Mouse (Mus musculus): Measurements from ENCODE around the gene Sgpp1. TPM values are rescaled to one million over a fixed set of nuclear protein-coding genes. Genes with fewer than 3 reads are reported as not detected.

Sgpp1 gene
- polyA plus RNA-seq, 1 experiment: 9.6 TPM

GRCm38 (mm10) chr12:75730458-75730857, 5.1 kb downstream of the Sgpp1 start:
- Histone ChIP-seq H3K27ac (ENCODE audit: control insufficient read depth, insufficient read depth, low read depth, low read length, poor library complexity) (no peak overlapping the region), H3K4me1 (ENCODE audit: control insufficient read depth, insufficient read depth, low read length) (peaks cover 1% of the 10 kb centered on the region; the same call in 1 of the 2 replicates), H3K4me3 (replicated peaks; ENCODE audit: control insufficient read depth, low read depth, low read length) (no peak overlapping the region)
- TF ChIP-seq POLR2A (IDR thresholded peaks at IDR 0.05; ENCODE audit: borderline replicate concordance, control insufficient read depth, low read depth, low read length) (no peak), CTCF (IDR thresholded peaks at IDR 0.05; ENCODE audit: control insufficient read depth, insufficient read depth, low read length) (no peak)
- 76% methylated on average over 4 of the region's 4 CpGs for WGBS

DNA sequence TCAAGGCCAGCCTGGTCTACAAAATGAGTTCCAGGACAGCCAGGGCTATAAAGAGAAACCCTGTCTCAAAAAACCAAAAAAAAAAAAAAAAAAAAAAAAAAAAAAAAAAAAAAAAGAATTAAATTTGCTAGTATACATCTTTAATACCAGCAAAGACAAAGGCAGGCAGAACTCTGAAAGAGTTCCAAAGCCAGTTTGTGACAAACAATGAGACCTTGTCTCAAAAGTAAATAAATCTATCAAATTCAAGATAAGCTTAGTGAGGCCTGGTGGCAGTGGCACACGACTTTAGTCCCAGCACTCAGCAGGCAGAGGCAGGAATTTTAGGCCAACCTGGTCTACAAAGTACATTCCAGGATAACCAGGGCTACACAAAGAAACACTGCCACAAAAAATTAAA, 5.7 kb downstream of the Sgpp1 start:
- 45% methylated on average over 1 of the region's 1 CpGs for WGBS
- Histone ChIP-seq H3K4me1 (ENCODE audit: control insufficient read depth, insufficient read depth, low read length) (peaks cover 1% of the 10 kb centered on the region; the same call in 1 of the 2 replicates), H3K4me3 (replicated peaks; ENCODE audit: control insufficient read depth, low read depth, low read length) (no peak overlapping the region), H3K27ac (ENCODE audit: control insufficient read depth, insufficient read depth, low read depth, low read length, poor library complexity) (no peak overlapping the region)
- TF ChIP-seq CTCF (IDR thresholded peaks at IDR 0.05; ENCODE audit: control insufficient read depth, insufficient read depth, low read length) (no peak), POLR2A (IDR thresholded peaks at IDR 0.05; ENCODE audit: borderline replicate concordance, control insufficient read depth, low read depth, low read length) (no peak)

DNA sequence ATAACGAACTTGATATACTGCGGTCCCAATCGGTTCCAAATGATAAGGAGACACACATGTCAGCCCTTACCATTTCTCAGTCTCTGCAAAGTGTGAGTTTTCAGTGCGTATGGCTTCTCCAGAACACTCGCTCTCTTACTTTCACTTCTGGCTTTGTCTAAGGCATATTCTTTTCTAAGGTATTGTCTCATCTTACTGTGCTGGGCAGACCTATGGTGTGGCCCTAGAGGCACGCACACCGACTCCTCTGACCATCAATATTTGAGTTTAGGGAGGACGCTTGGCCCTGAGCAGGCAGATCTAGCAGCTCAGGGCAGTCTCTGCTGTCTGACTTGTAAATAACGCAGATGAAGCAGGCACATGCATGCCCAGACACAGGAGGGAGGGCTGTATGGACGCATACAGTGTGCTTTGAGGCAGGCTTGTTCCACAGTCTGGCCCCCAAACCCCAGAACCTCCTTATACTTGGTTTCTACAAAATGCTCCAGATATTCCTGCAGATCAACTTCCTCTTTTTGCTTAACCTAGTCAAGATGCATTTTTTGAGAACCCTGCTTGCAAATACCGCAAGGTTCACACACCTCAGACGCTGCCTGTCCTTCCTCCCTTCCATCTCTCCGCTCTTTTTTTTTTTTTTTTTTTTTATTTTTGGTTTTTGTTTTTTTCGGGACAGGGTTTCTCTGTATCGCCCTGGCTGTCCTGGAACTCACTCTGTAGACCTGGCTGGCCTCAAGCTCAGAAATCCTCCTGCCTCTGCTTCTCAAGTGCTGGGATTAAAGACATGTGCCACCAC, 8.0 kb downstream of the Sgpp1 start:
- peaks cover 1% of the 10 kb centered on the region; the same call in 1 of the 2 replicates for H3K4me1 ChIP-seq (ENCODE audit: control insufficient read depth, insufficient read depth, low read length)
- peak overlapping the region; percentile 50 for H3K27ac ChIP-seq (ENCODE audit: control insufficient read depth, insufficient read depth, low read depth, low read length, poor library complexity)
- 16% methylated on average over 15 of the region's 15 CpGs for WGBS

DNA sequence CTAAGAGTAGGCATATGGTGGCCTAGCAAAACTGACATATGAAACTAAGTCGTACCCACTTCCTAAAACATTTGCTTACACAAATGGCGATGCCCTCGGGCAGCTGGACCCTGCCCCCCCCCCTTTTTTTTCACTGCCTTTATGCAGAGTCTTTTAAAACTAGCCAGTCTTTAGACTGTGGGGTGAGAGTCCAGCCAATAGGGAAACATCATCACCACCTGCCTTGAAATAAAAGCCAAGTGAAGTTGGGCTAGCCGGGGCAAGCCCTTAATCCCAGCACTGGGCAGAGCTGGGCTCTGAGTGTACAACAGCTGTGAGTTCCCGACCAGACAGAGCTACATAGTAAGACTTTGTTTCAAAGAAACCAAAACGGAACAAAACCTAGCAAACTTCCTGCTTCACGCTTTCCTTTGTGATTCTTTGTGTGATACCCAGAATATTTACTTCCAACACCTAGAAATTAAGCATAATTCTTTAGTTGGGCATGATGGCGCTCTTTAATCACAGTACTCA, 9.1 kb downstream of the Sgpp1 start:
- TF ChIP-seq CTCF (IDR thresholded peaks at IDR 0.05; ENCODE audit: control insufficient read depth, insufficient read depth, low read length) (no peak), POLR2A (IDR thresholded peaks at IDR 0.05; ENCODE audit: borderline replicate concordance, control insufficient read depth, low read depth, low read length) (no peak)
- Histone ChIP-seq H3K4me3 (replicated peaks; ENCODE audit: control insufficient read depth, low read depth, low read length) (no peak overlapping the region), H3K4me1 (ENCODE audit: control insufficient read depth, insufficient read depth, low read length) (peaks cover 1% of the 10 kb centered on the region; the same call in 1 of the 2 replicates), H3K27ac (ENCODE audit: control insufficient read depth, insufficient read depth, low read depth, low read length, poor library complexity) (peak overlapping the region; percentile 27; the same call in 1 of the 2 replicates)
- WGBS: 15% methylated on average over 8 of the region's 8 CpGs

More for the DNA sequence above, 8.0 kb downstream of the Sgpp1 start:
- peak overlapping the region; percentile 36 for H3K4me3 ChIP-seq (replicated peaks; ENCODE audit: control insufficient read depth, low read depth, low read length)
- TF ChIP-seq POLR2A (IDR thresholded peaks at IDR 0.05; ENCODE audit: borderline replicate concordance, control insufficient read depth, low read depth, low read length): no peak
- no peak for TF ChIP-seq CTCF (IDR thresholded peaks at IDR 0.05; ENCODE audit: control insufficient read depth, insufficient read depth, low read length)

- Histone ChIP-seq H3K4me3 (replicated peaks; ENCODE audit: control insufficient read depth, low read depth, low read length) (no peak overlapping the region), H3K27ac (ENCODE audit: control insufficient read depth, insufficient read depth, low read depth, low read length, poor library complexity) (no peak overlapping the region; the same call in 1 of the 2 replicates), H3K4me1 (ENCODE audit: control insufficient read depth, insufficient read depth, low read length) (peaks cover 1% of the 10 kb centered on the region; the same call in 1 of the 2 replicates)
- WGBS: 76% methylated on average over 14 of the region's 14 CpGs
- no peak for TF ChIP-seq CTCF (IDR thresholded peaks at IDR 0.05; ENCODE audit: control insufficient read depth, insufficient read depth, low read length)
Measured at GRCm38 (mm10) chr12:75724621-75725324, 10.8 kb downstream of the Sgpp1 start.

DNA sequence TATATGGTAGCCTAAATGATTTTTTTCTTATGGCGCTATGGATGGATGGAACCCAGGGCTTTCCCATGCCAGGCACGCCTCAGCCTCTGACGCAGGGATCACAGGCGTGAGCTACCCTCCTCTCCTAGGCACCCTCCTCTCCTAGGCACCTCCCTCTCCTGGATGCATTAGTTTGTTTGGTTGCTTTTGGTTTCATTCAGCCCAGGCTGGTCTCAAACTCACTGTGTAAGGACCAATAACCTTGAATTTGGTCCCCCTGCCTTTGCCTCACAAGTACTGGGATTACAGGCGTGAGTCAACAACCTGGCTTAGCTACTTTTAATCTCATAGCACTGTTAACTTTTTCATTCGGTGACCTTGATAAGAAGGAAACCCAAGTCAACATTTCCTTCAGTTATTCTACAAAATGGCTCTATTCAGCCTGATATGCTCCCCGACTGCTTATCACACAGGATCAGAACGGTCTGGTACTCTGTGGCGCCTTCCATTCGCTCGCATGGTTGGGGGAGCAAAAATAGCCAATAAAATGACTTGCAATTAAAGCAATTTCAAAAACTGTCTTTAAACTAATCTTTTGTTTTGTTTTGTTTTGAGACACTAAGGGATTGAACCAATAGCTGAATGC, 11.6 kb downstream of the Sgpp1 start:
- TF ChIP-seq POLR2A (IDR thresholded peaks at IDR 0.05; ENCODE audit: borderline replicate concordance, control insufficient read depth, low read depth, low read length): no peak
- no peak for TF ChIP-seq CTCF (IDR thresholded peaks at IDR 0.05; ENCODE audit: control insufficient read depth, insufficient read depth, low read length)
- H3K4me1 ChIP-seq (ENCODE audit: control insufficient read depth, insufficient read depth, low read length): peaks cover 1% of the 10 kb centered on the region; the same call in 1 of the 2 replicates
- peak overlapping the region; percentile 4; the same call in 1 of the 2 replicates for H3K27ac ChIP-seq (ENCODE audit: control insufficient read depth, insufficient read depth, low read depth, low read length, poor library complexity)
- WGBS: 67% methylated on average over 11 of the region's 11 CpGs
- no peak overlapping the region for H3K4me3 ChIP-seq (replicated peaks; ENCODE audit: control insufficient read depth, low read depth, low read length)

GRCm38 (mm10) chr12:75721941-75722340, 13.6 kb downstream of the Sgpp1 start:
- WGBS: 28% methylated on average over 4 of the region's 4 CpGs

DNA sequence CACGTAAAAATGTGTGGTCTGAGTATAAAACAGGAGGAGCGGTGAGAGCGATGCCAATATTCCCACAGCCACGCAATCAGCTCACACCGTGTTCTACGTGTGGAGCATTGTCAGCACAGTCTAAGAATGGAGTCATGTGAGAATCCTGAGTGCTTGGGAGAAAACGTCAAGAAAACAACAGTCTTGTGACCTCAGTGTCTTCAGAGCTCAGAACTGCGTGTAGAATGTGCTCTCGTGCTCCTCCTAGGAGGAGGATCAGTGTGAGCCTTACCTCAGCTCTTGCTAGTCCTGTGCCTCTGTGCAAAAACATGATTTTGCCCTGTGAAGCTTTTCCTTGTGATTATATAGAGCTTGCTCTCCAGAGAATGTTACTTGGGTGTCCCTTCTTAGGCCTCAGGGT, 14.5 kb downstream of the Sgpp1 start:
- Histone ChIP-seq H3K27ac (ENCODE audit: control insufficient read depth, insufficient read depth, low read depth, low read length, poor library complexity) (no peak overlapping the region), H3K4me1 (ENCODE audit: control insufficient read depth, insufficient read depth, low read length) (peaks cover 1% of the 10 kb centered on the region; the same call in 1 of the 2 replicates), H3K4me3 (replicated peaks; ENCODE audit: control insufficient read depth, low read depth, low read length) (no peak overlapping the region)
- no peak for TF ChIP-seq POLR2A (IDR thresholded peaks at IDR 0.05; ENCODE audit: borderline replicate concordance, control insufficient read depth, low read depth, low read length)
- no peak for TF ChIP-seq CTCF (IDR thresholded peaks at IDR 0.05; ENCODE audit: control insufficient read depth, insufficient read depth, low read length)
- 92% methylated on average over 9 of the region's 9 CpGs for WGBS

More at GRCm38 (mm10) chr12:75721941-75722340, 13.6 kb downstream of the Sgpp1 start:
- TF ChIP-seq POLR2A (IDR thresholded peaks at IDR 0.05; ENCODE audit: borderline replicate concordance, control insufficient read depth, low read depth, low read length): no peak
- H3K4me1 ChIP-seq (ENCODE audit: control insufficient read depth, insufficient read depth, low read length): peaks cover 1% of the 10 kb centered on the region; the same call in 1 of the 2 replicates
- H3K4me3 ChIP-seq (replicated peaks; ENCODE audit: control insufficient read depth, low read depth, low read length): no peak overlapping the region
- H3K27ac ChIP-seq (ENCODE audit: control insufficient read depth, insufficient read depth, low read depth, low read length, poor library complexity): no peak overlapping the region
